Comparison of ENCODE assay signal across 13 mouse cellular contexts in the genomic region with DNA sequence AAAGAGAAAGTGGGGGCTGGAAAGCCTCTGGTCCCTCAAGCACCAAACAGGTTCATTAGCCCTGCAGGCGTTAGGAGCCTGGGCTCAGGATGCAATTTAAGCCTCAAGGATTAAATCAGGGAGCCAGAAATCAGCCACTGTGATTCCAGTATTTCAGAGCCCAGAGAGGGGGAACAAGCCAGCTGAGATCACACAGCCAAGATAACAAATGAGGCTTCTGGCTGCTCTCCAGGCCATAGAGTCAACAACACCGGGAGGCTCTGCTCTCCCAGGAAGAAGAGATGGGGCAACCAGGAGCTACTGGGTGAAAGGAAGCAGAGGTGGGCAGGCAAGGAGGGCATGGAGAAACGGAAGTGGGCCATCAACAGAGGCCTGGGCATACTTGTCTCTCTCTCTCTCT. TPM values are rescaled to one million over a fixed set of nuclear protein-coding genes. Genes with fewer than 3 reads are reported as not detected.
A peak's percentile ranks its signal among the peaks of the same experiment; 100 is the strongest.
DNase-seq lines count a peak whose midpoint lies in the region; ATAC-seq and TF ChIP-seq lines count a peak whose summit lies in the region.
"Had no signal": no experiment of that assay in that cellular context is flagged by ENCODE, and none has a peak within 500 bp of the region (broad histone marks: within the 10 kb centered on the region; RNA-seq: fewer than 3 reads in every experiment).

No protein-coding gene starts in this region.

- ATAC-seq in kidney, postnatal 0 days (replicated peaks; ENCODE audit: low FRiP score, low read depth) = no peak
- ATAC-seq in liver, embryonic 12.5 days = no peak

- no peaks in the 10 kb centered on the region for H3K27me3 ChIP-seq in kidney, postnatal 0 days (ENCODE audit: insufficient read depth, low read length)
- H3K27me3 ChIP-seq in kidney, adult 2 months (replicated peaks; ENCODE audit: control insufficient read depth, insufficient read depth, low read length) = no peaks in the 10 kb centered on the region
- H3K27me3 ChIP-seq in thymus, adult 2 months (ENCODE audit: control insufficient read depth, insufficient read depth, low read length) = no peaks in the 10 kb centered on the region
- H3K27me3 ChIP-seq in liver, embryonic 12.5 days (replicated peaks) = no peaks in the 10 kb centered on the region
- H3K27me3 ChIP-seq: heart, embryonic 13.5 days had no signal

- WGBS in kidney, postnatal 0 days = 54% methylated on average over 3 of the region's 3 CpGs
- WGBS in kidney, adult 2 months = 57% methylated on average over 3 of the region's 3 CpGs
- WGBS in thymus, adult 2 months = 65% methylated on average over 3 of the region's 3 CpGs
- WGBS in liver, embryonic 12.5 days (ENCODE audit: insufficient replicate concordance) = 51% methylated on average over 3 of the region's 3 CpGs

- no peak for TF ChIP-seq CTCF in kidney, postnatal 0 days (IDR thresholded peaks at IDR 0.05; ENCODE audit: low read depth)
- TF ChIP-seq CTCF in kidney, adult 2 months (conservative IDR thresholded peaks at IDR 0.05; ENCODE audit: insufficient read depth, insufficient read length, low read depth, low read length) = no peak
- TF ChIP-seq CTCF in thymus, adult 2 months (IDR thresholded peaks at IDR 0.05; ENCODE audit: borderline replicate concordance, control insufficient read depth, extremely low read depth, insufficient read depth, low read length, poor library complexity) = no peak

- DNase-seq in kidney, postnatal 0 days (ENCODE audit: low spot score) = no peak
- no peak for DNase-seq in kidney, adult 2 months
- DNase-seq in thymus, postnatal 14 days = peak; percentile 24
- DNase-seq in thymus, adult 2 months = no peak
- no peak for DNase-seq in frontal cortex, postnatal 25 days (ENCODE audit: low spot score in 2 of 2)
- no peak for DNase-seq in left cerebral cortex, adult 9 months (ENCODE audit: low spot score in 2 of 2)
- DNase-seq: kidney, adult 9 months; left cerebral cortex, postnatal 4 days; right cerebral cortex, postnatal 25 days had no signal

- TF ChIP-seq POLR2A in kidney, adult 2 months (IDR thresholded peaks at IDR 0.05; ENCODE audit: low read depth, low read length) = no peak
- TF ChIP-seq POLR2A in thymus, adult 2 months (IDR thresholded peaks at IDR 0.05; ENCODE audit: control insufficient read depth, extremely low read depth, insufficient read depth, low read length, poor library complexity) = no peak

- no peaks in the 10 kb centered on the region for H3K36me3 ChIP-seq in kidney, postnatal 0 days (ENCODE audit: insufficient read depth, low read length)
- no peaks in the 10 kb centered on the region for H3K36me3 ChIP-seq in kidney, adult 2 months (ENCODE audit: control insufficient read depth, insufficient read depth, low read length)
- H3K36me3 ChIP-seq in thymus, adult 2 months (ENCODE audit: control insufficient read depth, insufficient read depth, low read length) = no peaks in the 10 kb centered on the region
- H3K36me3 ChIP-seq in liver, embryonic 12.5 days = peaks cover 43% of the 10 kb centered on the region
- H3K36me3 ChIP-seq: heart, embryonic 13.5 days had no signal

- H3K4me1 ChIP-seq in kidney, postnatal 0 days (replicated peaks; ENCODE audit: insufficient read depth, low read length) = peaks cover 39% of the 10 kb centered on the region
- peaks cover 29% of the 10 kb centered on the region for H3K4me1 ChIP-seq in kidney, adult 2 months (ENCODE audit: control insufficient read depth, insufficient read depth, low read length)
- H3K4me1 ChIP-seq in thymus, adult 2 months (replicated peaks; ENCODE audit: control insufficient read depth, insufficient read depth, low read length) = peaks cover 22% of the 10 kb centered on the region
- peaks cover 79% of the 10 kb centered on the region for H3K4me1 ChIP-seq in liver, embryonic 12.5 days

- H3K27ac ChIP-seq in kidney, postnatal 0 days = peak overlapping the region; percentile 19; the same call in 1 of the 2 replicates
- H3K27ac ChIP-seq in kidney, adult 2 months (ENCODE audit: insufficient read depth, low read depth, low read length) = no peak overlapping the region
- H3K27ac ChIP-seq in thymus, adult 2 months (ENCODE audit: control insufficient read depth, insufficient read depth, low read length) = no peak overlapping the region
- H3K27ac ChIP-seq in liver, embryonic 12.5 days = no peak overlapping the region
- H3K27ac ChIP-seq: hindbrain, embryonic 14.5 days had no signal

- H3K4me2 ChIP-seq in kidney, postnatal 0 days (ENCODE audit: low read length) = no peak overlapping the region
- H3K4me2 ChIP-seq in liver, embryonic 12.5 days = no peak overlapping the region
- H3K4me2 ChIP-seq: heart, embryonic 13.5 days; hindbrain, embryonic 14.5 days had no signal

- H3K4me3 ChIP-seq in kidney, postnatal 0 days (replicated peaks; ENCODE audit: low read depth, low read length) = no peak overlapping the region
- no peak overlapping the region for H3K4me3 ChIP-seq in kidney, adult 2 months (ENCODE audit: insufficient read depth, low read depth, low read length)
- no peak overlapping the region for H3K4me3 ChIP-seq in thymus, adult 2 months (ENCODE audit: control insufficient read depth, insufficient read depth, low read length)
- H3K4me3 ChIP-seq in liver, embryonic 12.5 days = no peak overlapping the region
- H3K4me3 ChIP-seq: heart, embryonic 13.5 days had no signal

- no peaks in the 10 kb centered on the region for H3K9me3 ChIP-seq in kidney, postnatal 0 days (replicated peaks; ENCODE audit: low read length)
- H3K9me3 ChIP-seq in liver, embryonic 12.5 days (replicated peaks) = no peaks in the 10 kb centered on the region
- H3K9me3 ChIP-seq: heart, embryonic 13.5 days had no signal

- H3K9ac ChIP-seq in kidney, postnatal 0 days (ENCODE audit: low read depth, low read length) = no peak overlapping the region
- H3K9ac ChIP-seq in liver, embryonic 12.5 days = peak overlapping the region; percentile 62; the same call in 1 of the 2 replicates
- H3K9ac ChIP-seq: heart, embryonic 13.5 days; hindbrain, embryonic 14.5 days had no signal

RNA-seq across cellular contexts. Expression of a gene that starts 14.4 kb away (rescaled TPM):
- polyA plus RNA-seq in kidney, postnatal 0 days (2015; fragmentation: Nextera tagmentation; extraction: Ambion mirVana) = 12.9 and 13.0 TPM in 2 replicates
- 13.8 and 14.6 TPM in 2 replicates for polyA plus RNA-seq in kidney, adult 2 months (2012; rRNA removed)
- 21.4 and 25.3 TPM in 2 replicates for polyA plus RNA-seq in thymus, adult 2 months (2012; rRNA removed)
- polyA plus RNA-seq in liver, embryonic 12.5 days (2016; fragmentation: Nextera tagmentation; extraction: Ambion mirVana) = 20.0 and 23.5 TPM in 2 replicates

RNA-seq across cellular contexts. Expression of a gene that starts 18.4 kb away (rescaled TPM):
- polyA plus RNA-seq in kidney, postnatal 0 days (2015; fragmentation: Nextera tagmentation; extraction: Ambion mirVana) = 0.38 and 0.50 TPM in 2 replicates
- polyA plus RNA-seq in kidney, adult 2 months (2012; rRNA removed) = 0.53 and 1.3 TPM in 2 replicates
- 1.8 TPM in 2 replicates for polyA plus RNA-seq in thymus, adult 2 months (2012; rRNA removed)
- 0.89 TPM in 2 replicates for polyA plus RNA-seq in liver, embryonic 12.5 days (2016; fragmentation: Nextera tagmentation; extraction: Ambion mirVana)

RNA-seq across cellular contexts. Expression of a gene that starts 35.6 kb away (rescaled TPM):
- polyA plus RNA-seq in kidney, postnatal 0 days (2015; fragmentation: Nextera tagmentation; extraction: Ambion mirVana) = 0.13 and 0.20 TPM in 2 replicates
- 0.07 TPM in 1 of 2 replicates, not detected in the other for polyA plus RNA-seq in kidney, adult 2 months (2012; rRNA removed)
- polyA plus RNA-seq in thymus, adult 2 months (2012; rRNA removed) = 0.34 and 0.40 TPM in 2 replicates
- polyA plus RNA-seq in liver, embryonic 12.5 days (2016; fragmentation: Nextera tagmentation; extraction: Ambion mirVana) = not detected in 2 replicates
- polyA plus RNA-seq: embryonic facial prominence, embryonic 11.5 days; heart, embryonic 13.5 days had no signal

RNA-seq across cellular contexts. Expression of a gene that starts 44.4 kb away (rescaled TPM):
- 7.6 and 8.7 TPM in 2 replicates for polyA plus RNA-seq in kidney, postnatal 0 days (2015; fragmentation: Nextera tagmentation; extraction: Ambion mirVana)
- polyA plus RNA-seq in kidney, adult 2 months (2012; rRNA removed) = 24.6 and 29.8 TPM in 2 replicates
- 8.0 and 10.1 TPM in 2 replicates for polyA plus RNA-seq in thymus, adult 2 months (2012; rRNA removed)
- 14.4 TPM in 2 replicates for polyA plus RNA-seq in liver, embryonic 12.5 days (2016; fragmentation: Nextera tagmentation; extraction: Ambion mirVana)
